Mouse (Mus musculus) intestine, embryonic 16.5 days (tissue): ENCODE results near the gene Tppp3. TPM values are rescaled to one million over a fixed set of nuclear protein-coding genes. Genes with fewer than 3 reads are reported as not detected.
A peak's percentile ranks its signal among the peaks of the same experiment; 100 is the strongest.

Experiments
- ATAC-seq: fragments of 200-750 bp; cut with Nextera tagmentation; 2 replicates; pipeline ENCODE4 v1.8.0; 2017; ENCODE audit warnings: moderate TSS enrichment, moderate library complexity
- H3K27ac ChIP-seq: fragments of 300-500 bp; sonication (generic); 2 replicates; pipeline ENCODE4 v1.5.1; 2014; ENCODE audit warnings: mild to moderate bottlenecking, low read length
- H3K27me3 ChIP-seq: fragments of 300-500 bp; sonication (generic); replicated peaks from 2 replicates; pipeline ENCODE4 v1.6.1; 2014; ENCODE audit warnings: low read length, control low read depth, mixed read lengths; ENCODE audit not compliant: control insufficient read depth, insufficient read depth
- H3K36me3 ChIP-seq: fragments of 300-500 bp; sonication (generic); 2 replicates; pipeline ENCODE4 v1.6.1; 2014; ENCODE audit warnings: low read length, control low read depth; ENCODE audit not compliant: control insufficient read depth, insufficient read depth
- H3K4me1 ChIP-seq: fragments of 300-500 bp; sonication (generic); 2 replicates; pipeline ENCODE4 v1.6.1; 2014; ENCODE audit warnings: low read length, control low read depth, mixed read lengths; ENCODE audit not compliant: control insufficient read depth, insufficient read depth
- H3K4me2 ChIP-seq: fragments of 300-500 bp; sonication (generic); 2 replicates; pipeline ENCODE4 v1.6.1; 2014; ENCODE audit warnings: low read depth, low read length, control low read depth
- H3K4me3 ChIP-seq: fragments of 300-500 bp; sonication (generic); 2 replicates; pipeline ENCODE4 v1.5.1; 2014; ENCODE audit warnings: mild to moderate bottlenecking, low read length
- H3K9ac ChIP-seq: fragments of 300-500 bp; sonication (generic); 2 replicates; pipeline ENCODE4 v1.6.1; 2014; ENCODE audit warnings: low read depth, low read length
- H3K9me3 ChIP-seq: fragments of 300-500 bp; sonication (generic); 2 replicates; pipeline ENCODE4 v1.6.1; 2016; ENCODE audit warnings: low read length, control low read depth; ENCODE audit not compliant: control insufficient read depth
- WGBS: fragments of 180-500 bp; shearing (Covaris S2); extraction: QIAGEN DNeasy Blood & Tissue Kit; methylation state at CpG from one replicate; pipeline ENCODE4 v1.1.7; 2014; 5-methylcytosine and 5-hydroxymethylcytosine counted together
- polyA plus RNA-seq: library from polyadenylated mRNA; unstranded; fragments of >200 nt; fragmentation: Nextera tagmentation; extraction: Ambion mirVana; gene quantifications from 2 replicates; pipeline ENCODE4 v1.2.1, GENCODE M21; 2015

Gene Tppp3
- polyA plus RNA-seq, 1 experiment from 2014 or later, result 42.3 TPM

DNA sequence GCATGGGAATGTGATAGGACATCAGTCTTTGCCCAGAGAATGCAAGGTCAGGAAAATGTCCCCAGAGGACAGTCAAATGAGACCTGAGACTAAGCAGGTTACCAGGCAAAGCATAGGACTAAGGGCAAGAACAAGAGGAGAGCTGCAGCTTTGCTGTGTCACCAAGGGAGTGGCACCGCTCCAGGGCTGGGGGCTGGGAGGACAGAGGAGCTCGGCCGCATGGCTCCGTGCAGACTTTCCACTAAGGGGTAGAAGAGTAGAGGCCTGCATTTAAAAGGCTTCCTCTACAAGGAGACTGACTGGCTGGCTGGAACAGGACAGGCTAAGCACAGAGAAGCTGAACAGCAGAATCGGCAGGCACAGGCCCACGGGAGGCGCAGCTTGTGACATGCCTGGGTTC lies 6.7 kb downstream of the Tppp3 start:
- Histone ChIP-seq H3K4me2 (no peak overlapping the region), H3K9ac (no peak overlapping the region), H3K9me3 (no peaks in the 10 kb centered on the region), H3K36me3 (no peaks in the 10 kb centered on the region), H3K4me3 (no peak overlapping the region), H3K4me1 (peaks cover 5% of the 10 kb centered on the region), H3K27ac (no peak overlapping the region), H3K27me3 (no peaks in the 10 kb centered on the region)
- 75% methylated on average over 7 of the region's 7 CpGs for WGBS
- ATAC-seq, result no peak

- Histone ChIP-seq H3K9ac (no peak overlapping the region), H3K27me3 (no peaks in the 10 kb centered on the region), H3K27ac (no peak overlapping the region), H3K4me1 (no peaks in the 10 kb centered on the region), H3K36me3 (no peaks in the 10 kb centered on the region), H3K4me2 (no peak overlapping the region), H3K4me3 (no peak overlapping the region), H3K9me3 (no peaks in the 10 kb centered on the region)
- ATAC-seq, result no peak
- WGBS, result 52% methylated on average over 13 of the region's 13 CpGs
These were observed 10.1 kb downstream of the Tppp3 start for GRCm38 (mm10) chr8:105461085-105461803.

- Histone ChIP-seq H3K4me1 (no peaks in the 10 kb centered on the region), H3K9ac (no peak overlapping the region), H3K27me3 (no peaks in the 10 kb centered on the region), H3K9me3 (no peaks in the 10 kb centered on the region), H3K36me3 (no peaks in the 10 kb centered on the region), H3K27ac (no peak overlapping the region), H3K4me3 (no peak overlapping the region), H3K4me2 (no peak overlapping the region)
- ATAC-seq, result no peak
- WGBS, result 42% methylated on average over 10 of the region's 10 CpGs
These were observed 16.1 kb downstream of the Tppp3 start for GRCm38 (mm10) chr8:105455218-105455617.

DNA sequence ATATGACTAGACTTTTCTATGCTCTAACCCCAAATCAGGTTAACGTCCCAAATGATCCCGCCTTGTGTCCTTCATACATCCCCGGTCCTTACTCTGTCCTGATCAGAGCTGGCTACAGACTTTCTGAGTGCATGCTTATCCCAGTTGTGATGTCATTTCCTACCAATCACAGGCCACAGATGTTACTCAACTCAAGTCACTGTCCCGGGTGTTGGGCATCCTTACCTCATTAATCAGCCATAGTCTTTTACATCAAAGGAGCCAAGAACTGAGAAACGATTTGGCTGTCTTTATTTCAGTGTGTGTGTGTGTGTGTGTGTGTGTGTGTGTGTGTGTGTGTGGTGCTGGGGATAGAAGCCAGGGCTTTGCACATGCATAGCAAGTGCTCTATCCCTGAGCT lies 17.2 kb downstream of the Tppp3 start:
- no peak for ATAC-seq
- WGBS, result 62% methylated on average over 5 of the region's 5 CpGs
- Histone ChIP-seq H3K36me3 (no peaks in the 10 kb centered on the region), H3K27ac (no peak overlapping the region), H3K4me2 (no peak overlapping the region), H3K9ac (no peak overlapping the region), H3K9me3 (no peaks in the 10 kb centered on the region), H3K4me1 (no peaks in the 10 kb centered on the region), H3K4me3 (no peak overlapping the region), H3K27me3 (no peaks in the 10 kb centered on the region)

DNA sequence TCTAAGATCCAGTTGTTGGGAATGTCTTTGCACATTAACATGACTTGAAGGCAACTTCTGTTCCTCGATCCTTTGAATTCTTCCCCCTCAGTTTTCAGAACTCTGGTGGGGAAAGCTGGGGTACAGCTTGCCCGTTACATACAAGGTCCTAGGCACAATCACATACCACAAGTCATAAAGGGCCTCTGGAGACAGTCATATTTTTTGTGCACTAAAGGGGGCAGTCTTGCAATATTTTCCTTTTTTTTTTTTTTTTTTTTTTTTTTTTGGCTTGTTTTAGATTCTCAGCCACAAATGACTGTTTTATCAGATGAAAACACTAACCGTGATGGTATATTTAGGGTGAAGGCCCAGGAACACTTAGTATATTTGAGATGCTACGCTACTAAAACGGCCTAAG lies 18.0 kb downstream of the Tppp3 start:
- 70% methylated on average over 5 of the region's 5 CpGs for WGBS
- Histone ChIP-seq H3K36me3 (no peaks in the 10 kb centered on the region), H3K9me3 (no peaks in the 10 kb centered on the region), H3K4me2 (no peak overlapping the region), H3K4me3 (no peak overlapping the region), H3K4me1 (no peaks in the 10 kb centered on the region), H3K9ac (no peak overlapping the region), H3K27ac (no peak overlapping the region), H3K27me3 (no peaks in the 10 kb centered on the region)
- no peak for ATAC-seq

- Histone ChIP-seq H3K4me2 (no peak overlapping the region), H3K27me3 (no peaks in the 10 kb centered on the region), H3K27ac (no peak overlapping the region), H3K9me3 (no peaks in the 10 kb centered on the region), H3K4me3 (no peak overlapping the region), H3K4me1 (no peaks in the 10 kb centered on the region), H3K9ac (no peak overlapping the region), H3K36me3 (no peaks in the 10 kb centered on the region)
- ATAC-seq, result no peak
- WGBS, result 63% methylated on average over 15 of the region's 15 CpGs
These were observed 19.3 kb downstream of the Tppp3 start for GRCm38 (mm10) chr8:105451903-105452603.

GRCm38 (mm10) chr8:105450977-105451376 lies 20.3 kb downstream of the Tppp3 start:
- 62% methylated on average over 1 of the region's 1 CpGs for WGBS
- no peak for ATAC-seq
- H3K4me2 ChIP-seq, result no peak overlapping the region
- no peaks in the 10 kb centered on the region for H3K27me3 ChIP-seq
- H3K9ac ChIP-seq, result no peak overlapping the region
- no peaks in the 10 kb centered on the region for H3K36me3 ChIP-seq
- H3K9me3 ChIP-seq, result no peaks in the 10 kb centered on the region
- H3K27ac ChIP-seq, result no peak overlapping the region
- 0 out of 2 replicates have a peak, but pooled peaks cover 2% of the 10 kb centered on the region for H3K4me1 ChIP-seq
- H3K4me3 ChIP-seq, result no peak overlapping the region

- Histone ChIP-seq H3K27me3 (no peaks in the 10 kb centered on the region), H3K9me3 (no peaks in the 10 kb centered on the region), H3K27ac (no peak overlapping the region), H3K36me3 (no peaks in the 10 kb centered on the region), H3K9ac (no peak overlapping the region), H3K4me2 (no peak overlapping the region), H3K4me1 (0 out of 2 replicates have a peak, but pooled peaks cover 2% of the 10 kb centered on the region), H3K4me3 (no peak overlapping the region)
- 0 out of 2 replicates have a peak, but pooled peaks have one; percentile 55 for ATAC-seq
- 84% methylated on average over 5 of the region's 5 CpGs for WGBS
These were observed 22.7 kb downstream of the Tppp3 start for GRCm38 (mm10) chr8:105448596-105448995.

- WGBS, result 91% methylated on average over 3 of the region's 3 CpGs
- H3K27me3 ChIP-seq, result no peaks in the 10 kb centered on the region
- no peak overlapping the region for H3K9ac ChIP-seq
- H3K36me3 ChIP-seq, result no peaks in the 10 kb centered on the region
- H3K9me3 ChIP-seq, result no peaks in the 10 kb centered on the region
- 0 out of 2 replicates have a peak, but pooled peaks cover 2% of the 10 kb centered on the region for H3K4me1 ChIP-seq
- no peak overlapping the region for H3K4me3 ChIP-seq
- no peak for ATAC-seq
- H3K27ac ChIP-seq, result no peak overlapping the region
- no peak overlapping the region for H3K4me2 ChIP-seq
These were observed 23.1 kb downstream of the Tppp3 start for GRCm38 (mm10) chr8:105448188-105448587.
